Mouse (Mus musculus) kidney, postnatal 0 days (tissue): ENCODE data around the gene Mettl26. TPM values are rescaled to one million over a fixed set of nuclear protein-coding genes. Genes with fewer than 3 reads are reported as not detected.

ENCODE experiments used
- ATAC-seq: fragments of 200-750 bp; cut with Nextera tagmentation; replicated peaks from 2 replicates; pipeline ENCODE4 v1.8.0; 2017; ENCODE audit warnings: low read depth, moderate number of reproducible peaks, moderate TSS enrichment, moderate library complexity; ENCODE audit not compliant: low FRiP score
- DNase-seq: peaks from one replicate; pipeline ENCODE4 v3.0.0-alpha.2; 2016; ENCODE audit warnings: low spot score
- H3K27ac ChIP-seq: fragments of 300-500 bp; sonication (generic); 2 replicates; pipeline ENCODE4 v1.5.1; 2014; ENCODE audit warnings: mild to moderate bottlenecking
- H3K27me3 ChIP-seq: fragments of 300-500 bp; sonication (generic); 2 replicates; pipeline ENCODE4 v1.6.1; 2014; ENCODE audit warnings: low read length, mixed read lengths; ENCODE audit not compliant: insufficient read depth
- H3K36me3 ChIP-seq: fragments of 300-500 bp; sonication (generic); 2 replicates; pipeline ENCODE4 v1.6.1; 2014; ENCODE audit warnings: low read length, mixed read lengths; ENCODE audit not compliant: insufficient read depth
- H3K4me1 ChIP-seq: fragments of 300-500 bp; sonication (generic); replicated peaks from 2 replicates; pipeline ENCODE4 v1.6.1; 2014; ENCODE audit warnings: antibody characterized with exemption, low read length, mixed read lengths; ENCODE audit not compliant: insufficient read depth
- H3K4me2 ChIP-seq: fragments of 300-500 bp; sonication (generic); 2 replicates; pipeline ENCODE4 v1.6.1; 2014; ENCODE audit warnings: mild to moderate bottlenecking, low read length, moderate library complexity, mixed read lengths
- H3K4me3 ChIP-seq: fragments of 300-500 bp; sonication (generic); replicated peaks from 2 replicates; pipeline ENCODE4 v1.5.1; 2014; ENCODE audit warnings: low read depth, low read length
- H3K9ac ChIP-seq: fragments of 300-500 bp; sonication (generic); 2 replicates; pipeline ENCODE4 v1.6.1; 2014; ENCODE audit warnings: low read depth, low read length
- H3K9me3 ChIP-seq: fragments of 300-500 bp; sonication (generic); replicated peaks from 2 replicates; pipeline ENCODE4 v1.6.1; 2016; ENCODE audit warnings: low read length, inconsistent platforms, mixed read lengths
- CTCF ChIP-seq: IDR thresholded peaks from 2 replicates; pipeline ENCODE4 v1.5.1; 2016; ENCODE audit warnings: antibody characterized with exemption, low read depth, mild to moderate bottlenecking, moderate library complexity
- WGBS: fragments of 180-500 bp; shearing (Covaris S2); extraction: QIAGEN DNeasy Blood & Tissue Kit; methylation state at CpG from one replicate; pipeline ENCODE4 v1.1.7; 2014; 5-methylcytosine and 5-hydroxymethylcytosine counted together
- polyA plus RNA-seq: library from polyadenylated mRNA; unstranded; fragments of >200 nt; fragmentation: Nextera tagmentation; extraction: Ambion mirVana; gene quantifications from 2 replicates; pipeline ENCODE4 v1.2.1, GENCODE M21; 2015

Mettl26 gene
- polyA plus RNA-seq, 1 experiment from 2014 or later, result 106 TPM

DNA sequence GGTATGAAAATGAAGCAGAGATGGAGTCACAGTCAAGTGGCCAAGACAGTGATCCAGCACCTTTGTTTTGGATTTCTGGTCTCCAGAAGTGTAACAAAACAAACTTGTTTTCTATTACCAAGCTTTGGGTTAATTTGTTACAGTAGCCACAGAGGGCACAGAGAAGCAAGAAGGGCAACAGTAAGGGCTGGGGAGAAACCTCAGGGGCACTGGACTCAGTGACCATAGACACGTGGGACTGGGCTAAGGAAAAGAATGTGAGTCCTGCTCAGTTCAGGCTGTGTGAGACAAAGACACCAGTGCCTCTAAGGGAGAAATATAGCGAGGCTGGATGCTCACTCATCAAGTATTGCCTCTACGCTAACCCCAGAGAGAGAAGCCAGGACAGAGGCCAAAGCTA lies 2.2 kb upstream of the Mettl26 start:
- H3K27ac ChIP-seq, result peak overlapping the region; percentile 47; the same call in 1 of the 2 replicates
- no peak overlapping the region for H3K4me2 ChIP-seq
- no peaks in the 10 kb centered on the region for H3K27me3 ChIP-seq
- no peaks in the 10 kb centered on the region for H3K9me3 ChIP-seq
- 79% methylated on average over 3 of the region's 3 CpGs for WGBS
- ATAC-seq, result no peak
- H3K36me3 ChIP-seq, result no peaks in the 10 kb centered on the region
- H3K4me3 ChIP-seq, result no peak overlapping the region
- DNase-seq, result no peak
- TF ChIP-seq CTCF, result no peak
- no peak overlapping the region for H3K9ac ChIP-seq
- H3K4me1 ChIP-seq, result peaks cover 17% of the 10 kb centered on the region

DNA sequence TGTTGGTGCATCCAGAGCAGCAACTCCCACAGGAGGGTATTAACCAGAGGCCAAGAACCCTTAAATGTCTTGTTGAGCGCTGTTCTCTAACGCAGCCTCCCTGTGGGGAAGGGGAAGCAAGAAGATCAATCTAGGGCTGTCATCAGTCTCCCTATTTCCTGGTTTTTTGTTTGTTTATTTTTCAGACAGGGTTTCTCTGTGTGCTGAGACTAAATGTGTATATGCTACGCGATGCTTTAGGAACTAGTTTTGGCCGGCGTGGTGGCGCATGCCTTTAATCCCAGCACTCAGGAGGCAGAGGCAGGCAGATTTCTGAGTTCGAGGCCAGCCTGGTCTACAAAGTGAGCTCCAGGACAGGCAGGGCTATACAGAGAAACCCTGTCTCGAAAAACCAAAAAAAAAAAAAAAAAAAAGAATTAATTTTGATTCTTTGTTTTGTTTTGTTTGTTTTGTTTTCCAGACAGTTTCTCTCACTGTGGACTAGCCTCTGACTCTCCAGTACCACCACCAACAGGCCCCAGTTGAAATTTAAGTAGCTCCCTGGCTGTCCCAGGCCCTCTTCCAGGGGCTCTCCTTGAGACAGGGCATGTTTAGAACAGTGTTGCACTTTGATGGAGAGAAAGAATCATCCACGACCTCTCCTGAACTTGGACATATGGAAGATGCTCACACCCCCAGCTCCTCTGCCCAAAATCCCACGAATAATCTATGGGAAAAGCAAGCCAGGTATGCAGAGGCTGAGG lies 1.3 kb upstream of the Mettl26 start:
- H3K27ac ChIP-seq, result peak overlapping the region; percentile 84
- peak overlapping the region; percentile 73 for H3K4me2 ChIP-seq
- ATAC-seq (no peak), DNase-seq (no peak)
- H3K27me3 ChIP-seq, result no peaks in the 10 kb centered on the region
- peaks cover 13% of the 10 kb centered on the region for H3K4me1 ChIP-seq
- H3K9me3 ChIP-seq, result no peaks in the 10 kb centered on the region
- no peak for TF ChIP-seq CTCF
- WGBS, result 74% methylated on average over 11 of the region's 11 CpGs
- H3K4me3 ChIP-seq, result no peak overlapping the region
- 0 out of 2 replicates have a peak, but pooled peaks cover 4% of the 10 kb centered on the region for H3K36me3 ChIP-seq
- no peak overlapping the region for H3K9ac ChIP-seq

DNA sequence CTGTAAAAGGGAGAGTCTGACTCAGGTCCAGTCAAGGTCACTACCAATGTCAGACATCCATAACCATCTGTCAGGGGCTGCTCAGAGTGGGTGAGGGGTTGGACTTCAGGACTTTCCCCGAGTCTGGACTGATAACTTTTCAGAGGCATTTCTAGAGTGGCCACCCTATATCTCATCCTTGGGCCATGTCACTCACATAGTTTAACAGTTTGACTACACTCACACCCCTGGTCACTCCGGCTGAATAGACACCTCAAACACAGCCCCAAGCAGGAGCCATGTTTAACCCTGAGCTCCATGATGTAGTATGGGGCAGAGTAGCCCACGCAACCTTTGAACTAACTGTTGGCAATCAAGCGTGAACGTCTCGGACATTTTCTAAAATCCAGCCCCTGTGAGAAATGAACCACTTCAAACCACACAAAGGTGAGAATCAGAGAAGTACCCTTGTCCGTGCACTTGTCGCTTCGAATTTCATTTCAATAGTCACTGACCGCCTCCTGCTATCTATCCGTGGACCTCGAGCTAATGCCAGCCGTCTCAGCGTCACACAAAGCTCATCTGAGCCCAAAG lies 640 bp upstream of the Mettl26 start:
- 7% methylated on average over 14 of the region's 14 CpGs for WGBS
- ATAC-seq, result peak; percentile 9; the same call in 1 of the 2 replicates

GRCm38 (mm10) chr17:25875171-25876136 lies 580 bp downstream of the Mettl26 start:
- H3K4me3 ChIP-seq, result peak overlapping the region; percentile 54
- no peaks in the 10 kb centered on the region for H3K9me3 ChIP-seq
- ATAC-seq (peak; percentile 84), DNase-seq (peak; percentile 93)
- WGBS, result under 1% methylated on average over 59 of the region's 59 CpGs
- H3K36me3 ChIP-seq, result 0 out of 2 replicates have a peak, but pooled peaks cover 11% of the 10 kb centered on the region
- H3K27ac ChIP-seq, result peak overlapping the region; percentile 84
- H3K4me1 ChIP-seq, result peaks cover 17% of the 10 kb centered on the region
- peak overlapping the region; percentile 57 for H3K9ac ChIP-seq
- no peak for TF ChIP-seq CTCF
- H3K27me3 ChIP-seq, result no peaks in the 10 kb centered on the region
- H3K4me2 ChIP-seq, result peak overlapping the region; percentile 73

More for the DNA sequence above, 640 bp upstream of the Mettl26 start:
- Histone ChIP-seq H3K4me3 (peak overlapping the region; percentile 54), H3K27me3 (no peaks in the 10 kb centered on the region), H3K9me3 (no peaks in the 10 kb centered on the region), H3K27ac (peak overlapping the region; percentile 84), H3K4me2 (peak overlapping the region; percentile 73), H3K36me3 (0 out of 2 replicates have a peak, but pooled peaks cover 8% of the 10 kb centered on the region), H3K9ac (peak overlapping the region; percentile 46; the same call in 1 of the 2 replicates), H3K4me1 (peaks cover 9% of the 10 kb centered on the region)
- no peak for DNase-seq
- no peak for TF ChIP-seq CTCF

GRCm38 (mm10) chr17:25876347-25876915 lies 1.6 kb downstream of the Mettl26 start:
- DNase-seq (no peak), ATAC-seq (no peak)
- H3K27ac ChIP-seq, result peak overlapping the region; percentile 84; the same call in 1 of the 2 replicates
- peak overlapping the region; percentile 73 for H3K4me2 ChIP-seq
- TF ChIP-seq CTCF, result no peak
- H3K4me1 ChIP-seq, result peaks cover 17% of the 10 kb centered on the region
- 0 out of 2 replicates have a peak, but pooled peaks cover 11% of the 10 kb centered on the region for H3K36me3 ChIP-seq
- WGBS, result 58% methylated on average over 10 of the region's 10 CpGs
- H3K4me3 ChIP-seq, result peak overlapping the region; percentile 54
- H3K27me3 ChIP-seq, result no peaks in the 10 kb centered on the region
- no peaks in the 10 kb centered on the region for H3K9me3 ChIP-seq
- H3K9ac ChIP-seq, result peak overlapping the region; percentile 57
